Mouse (Mus musculus) CH12.LX (cell line): ENCODE results near the gene Dtymk. TPM values are rescaled to one million over a fixed set of nuclear protein-coding genes. Genes with fewer than 3 reads are reported as not detected.

Experiments
- DNase-seq: peaks from one replicate; pipeline ENCODE4 v3.0.0-alpha.2; 2013; ENCODE audit errors: extremely low read depth
- H3K27ac ChIP-seq: 2 replicates; pipeline ENCODE4 v1.5.1; 2012; ENCODE audit warnings: low read depth, mild to moderate bottlenecking, control low read depth, moderate library complexity; ENCODE audit not compliant: insufficient read depth
- H3K27me3 ChIP-seq: replicated peaks from 2 replicates; pipeline ENCODE3; 2012; ENCODE audit warnings: inconsistent platforms
- H3K36me3 ChIP-seq, 2 experiments: replicated peaks in 1 of 2; 2 replicates each; pipeline versions ENCODE3 to v1.6.1; 2012; ENCODE audit warnings: inconsistent platforms in 1 of 2, low read length in 1 of 2, mild to moderate bottlenecking in 1 of 2, mixed read lengths in 1 of 2, moderate library complexity in 1 of 2; ENCODE audit not compliant: control insufficient read depth in 1 of 2, insufficient read depth in 1 of 2
- H3K4me1 ChIP-seq, 2 experiments: 2 replicates each; pipeline ENCODE4 v1.6.1; 2012; ENCODE audit warnings: inconsistent platforms in 1 of 2, moderate library complexity in 1 of 2; ENCODE audit not compliant: insufficient read depth in 2 of 2, control insufficient read depth in 1 of 2
- H3K4me2 ChIP-seq: 2 replicates; pipeline ENCODE4 v1.6.1; 2012; ENCODE audit warnings: low read depth, mild to moderate bottlenecking, control low read depth; ENCODE audit not compliant: poor library complexity, insufficient read depth, severe bottlenecking
- H3K4me3 ChIP-seq, 3 experiments: fragments of 150-350 bp in 1 of 3; sonication (generic) in 1 of 3; replicated peaks in 1 of 3; 2 replicates each; pipeline versions ENCODE3 to v1.5.1; 2011 to 2012; ENCODE audit warnings: low read depth in 2 of 3, low read length in 2 of 3, mild to moderate bottlenecking in 2 of 3, moderate library complexity in 2 of 3, control low read depth in 1 of 3, improper control_type of control experiment in 1 of 3, inconsistent platforms in 1 of 3, mixed read lengths in 1 of 3; ENCODE audit not compliant: poor library complexity in 1 of 3
- H3K79me2 ChIP-seq: replicated peaks from 2 replicates; pipeline ENCODE4 v1.6.1; 2012; ENCODE audit warnings: mild to moderate bottlenecking, moderate library complexity; ENCODE audit not compliant: control insufficient read depth, poor library complexity, insufficient read depth, severe bottlenecking; ENCODE audit errors: extremely low read depth
- H3K9ac ChIP-seq: 2 replicates; pipeline ENCODE4 v1.6.1; 2012; ENCODE audit warnings: low read depth, mild to moderate bottlenecking, control low read depth, moderate library complexity; ENCODE audit not compliant: insufficient read depth
- H3K9me3 ChIP-seq: replicated peaks from 2 replicates; pipeline ENCODE3; 2012; ENCODE audit warnings: low read length, inconsistent platforms, mixed read lengths
- CHD1 ChIP-seq: IDR thresholded peaks from 2 replicates; pipeline ENCODE4 v1.6.1; 2012; ENCODE audit warnings: low read depth, low read length, improper control_type of control experiment, inconsistent platforms
- CHD2 ChIP-seq: IDR thresholded peaks from 2 replicates; pipeline ENCODE4 v1.6.1; 2011; ENCODE audit warnings: low read length, improper control_type of control experiment
- CTCF ChIP-seq, 2 experiments: IDR thresholded peaks in 1 of 2; conservative IDR thresholded peaks in 1 of 2; 2 replicates each; pipeline ENCODE4 v1.5.1; 2011 to 2012; ENCODE audit warnings: low read depth in 2 of 2, low read length in 2 of 2, improper control_type of control experiment in 1 of 2, inconsistent platforms in 1 of 2, mild to moderate bottlenecking in 1 of 2, moderate library complexity in 1 of 2
- E2F4 ChIP-seq: IDR thresholded peaks from 2 replicates; pipeline ENCODE4 v1.6.1; 2011; ENCODE audit warnings: low read depth, low read length, improper control_type of control experiment; ENCODE audit not compliant: insufficient replicate concordance
- ETS1 ChIP-seq: conservative IDR thresholded peaks from 2 replicates; pipeline ENCODE4 v1.6.1; 2012; ENCODE audit warnings: low read depth, mild to moderate bottlenecking, inconsistent platforms, low read length, improper control_type of control experiment, moderate library complexity
- GABPA ChIP-seq: IDR thresholded peaks from 2 replicates; pipeline ENCODE4 v1.6.1; 2012; ENCODE audit warnings: low read depth, low read length, improper control_type of control experiment, inconsistent platforms; ENCODE audit not compliant: insufficient replicate concordance
- IRF4 ChIP-seq: IDR thresholded peaks from 2 replicates; pipeline ENCODE4 v1.6.1; 2014; ENCODE audit warnings: low read depth, mild to moderate bottlenecking, inconsistent platforms, low read length, improper control_type of control experiment
- JUND ChIP-seq: conservative IDR thresholded peaks from 2 replicates; pipeline ENCODE4 v1.6.1; 2011; ENCODE audit warnings: low read depth, low read length, improper control_type of control experiment
- MAFK ChIP-seq: IDR thresholded peaks from 2 replicates; pipeline ENCODE4 v1.6.1; 2011; ENCODE audit warnings: low read length, improper control_type of control experiment; ENCODE audit not compliant: insufficient replicate concordance
- MAX ChIP-seq: IDR thresholded peaks from 2 replicates; pipeline ENCODE4 v1.6.1; 2011; ENCODE audit warnings: low read length, improper control_type of control experiment
- MAZ ChIP-seq: IDR thresholded peaks from 2 replicates; pipeline ENCODE4 v1.6.1; 2012; ENCODE audit warnings: low read depth, mild to moderate bottlenecking, inconsistent platforms, low read length, improper control_type of control experiment, moderate library complexity
- MEF2A ChIP-seq: IDR thresholded peaks from 2 replicates; pipeline ENCODE4 v1.6.1; 2014; ENCODE audit warnings: low read depth, mild to moderate bottlenecking, inconsistent platforms, low read length, improper control_type of control experiment, borderline replicate concordance
- MYC ChIP-seq: IDR thresholded peaks from 2 replicates; pipeline ENCODE4 v1.6.1; 2011; ENCODE audit warnings: low read depth, mild to moderate bottlenecking, improper control_type of control experiment, low read length
- NRF1 ChIP-seq: IDR thresholded peaks from 2 replicates; pipeline ENCODE4 v1.6.1; 2014; ENCODE audit warnings: low read depth, mild to moderate bottlenecking, inconsistent platforms, low read length, improper control_type of control experiment, moderate library complexity
- PAX5 ChIP-seq: IDR thresholded peaks from 2 replicates; pipeline ENCODE4 v1.6.1; 2012; ENCODE audit warnings: low read length, inconsistent platforms, mixed read lengths
- POLR2AphosphoS2 ChIP-seq: IDR thresholded peaks from 2 replicates; pipeline ENCODE4 v1.6.1; 2011; ENCODE audit warnings: low read depth, low read length, improper control_type of control experiment
- SIN3A ChIP-seq: IDR thresholded peaks from 2 replicates; pipeline ENCODE4 v1.6.1; 2012; ENCODE audit warnings: low read length, improper control_type of control experiment, inconsistent platforms
- SMC3 ChIP-seq: IDR thresholded peaks from 2 replicates; pipeline ENCODE4 v1.6.1; 2011; ENCODE audit warnings: low read depth, low read length, improper control_type of control experiment
- ZC3H11A ChIP-seq: IDR thresholded peaks from 2 replicates; pipeline ENCODE4 v1.6.1; 2012; ENCODE audit warnings: low read depth, mild to moderate bottlenecking, inconsistent platforms, low read length, improper control_type of control experiment
- ZNF384 ChIP-seq: IDR thresholded peaks from 2 replicates; pipeline ENCODE4 v1.6.1; 2012; ENCODE audit warnings: low read depth, low read length, improper control_type of control experiment, inconsistent platforms
- dilution Hi-C: fragments of 300-500 bp; cut with MboI; formaldehyde crosslinking; loops from 2 replicates; pipeline ENCODE4 v1.14.3; 2020; ENCODE audit warnings: low sequenced_read_pairs; ENCODE audit not compliant: extremely low pct_unique_long_range_greater_than_20kb, extremely low pct_ligation_motif_present
- in situ Hi-C: fragments of 300-500 bp; cut with MboI; formaldehyde crosslinking; loops from 3 replicates; pipeline ENCODE4 v1.14.3; 2019; ENCODE audit warnings: low sequenced_read_pairs, low pct_ligation_motif_present, low pct_unique_long_range_greater_than_20kb, mixed read lengths
- polyA plus RNA-seq: library from polyadenylated mRNA; unstranded; fragments of >175 nt; gene quantifications from 2 replicates; pipeline ENCODE4 v1.2.1, GENCODE M21; 2012; ENCODE audit warnings: low read depth; ENCODE audit not compliant: insufficient read length
- total RNA-seq, 2 experiments: library from RNA; depleted of rRNA; stranded (reverse); fragments of 300-350 nt in 1 of 2; fragments of >200 nt in 1 of 2; gene quantifications; 2 replicates each; pipeline ENCODE4 v1.2.3; 2012 to 2014

Gene Dtymk
- total and polyA plus RNA-seq, 3 experiments: 168 to 286 (median 196) TPM

GRCm38 (mm10) chr1:93811495-93812039 is 9.8 kb upstream of the Dtymk start:
- in situ Hi-C loops: loop anchor here (10.0 kb wide), 1 partner anchor 233 kb away; no protein-coding TSS in a partner anchor
- H3K79me2 ChIP-seq: no peaks in the 10 kb centered on the region
- no peaks in the 10 kb centered on the region for H3K9me3 ChIP-seq
- no peak overlapping the region for H3K4me2 ChIP-seq
- DNase-seq: no peak
- no peaks in the 10 kb centered on the region for H3K4me1 ChIP-seq
- H3K4me3 ChIP-seq: no peak overlapping the region
- dilution Hi-C loops: no loop called here
- TF ChIP-seq SIN3A (no peak), PAX5 (no peak), ZC3H11A (no peak), CHD2 (no peak), ZNF384 (no peak), POLR2AphosphoS2 (no peak)
- H3K27me3 ChIP-seq: no peaks in the 10 kb centered on the region
- H3K36me3 ChIP-seq: peaks cover 74 to 89% of the 10 kb centered on the region in 2 experiments
- H3K9ac ChIP-seq: no peak overlapping the region
- H3K27ac ChIP-seq: no peak overlapping the region

DNA sequence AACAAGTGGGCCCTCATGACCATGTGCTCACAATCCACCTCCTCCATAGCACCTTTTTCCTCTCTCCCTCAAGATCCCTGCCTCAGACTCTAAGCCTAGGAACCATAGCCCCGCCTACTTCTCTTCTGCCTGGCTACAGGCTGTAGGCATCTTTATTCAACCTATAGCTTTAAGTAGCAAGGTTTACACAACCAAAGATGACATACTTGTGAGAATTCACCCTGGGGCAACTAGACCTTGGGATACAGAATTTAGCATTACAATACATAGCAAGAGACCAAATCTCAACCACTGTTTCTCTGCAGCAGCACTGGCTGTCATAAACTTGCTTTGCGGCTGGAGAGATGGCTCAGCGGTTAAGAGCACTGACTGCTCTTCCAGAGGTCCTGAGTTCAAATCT is 8.3 kb upstream of the Dtymk start:
- dilution Hi-C loops: no loop called here
- TF ChIP-seq ETS1 (no peak), NRF1 (no peak), CTCF (conservative IDR thresholded peaks at IDR 0.05 in 1 of 2, IDR thresholded peaks at IDR 0.05 in 1 of 2; ENCODE audit: low read depth in 2 of 2, low read length in 2 of 2) (no peak), GABPA (no peak), MAZ (no peak), MYC (no peak), MEF2A (no peak), E2F4 (no peak), IRF4 (no peak), SIN3A (no peak), SMC3 (no peak), JUND (no peak), CHD2 (no peak), MAFK (no peak), ZNF384 (no peak), CHD1 (no peak), MAX (no peak)
- H3K4me1 ChIP-seq: peaks cover 8 to 15% of the 10 kb centered on the region in 2 experiments; a peak in 3 of 4 replicates
- no peak overlapping the region for H3K9ac ChIP-seq
- H3K27ac ChIP-seq: no peak overlapping the region
- H3K9me3 ChIP-seq: no peaks in the 10 kb centered on the region
- H3K4me2 ChIP-seq: no peak overlapping the region
- H3K4me3 ChIP-seq: no peak overlapping the region
- peaks cover 64 to 88% of the 10 kb centered on the region in 2 experiments for H3K36me3 ChIP-seq
- in situ Hi-C loops: loop anchor here (10.0 kb wide), 1 partner anchor 235 kb away; no protein-coding TSS in a partner anchor
- DNase-seq: no peak
- H3K79me2 ChIP-seq: peaks cover under 1% of the 10 kb centered on the region; the same call in 1 of the 2 replicates
- no peaks in the 10 kb centered on the region for H3K27me3 ChIP-seq
